Mouse (Mus musculus) spleen, postnatal 14 days (tissue): ENCODE data around the gene Itgb1bp2.

Experiments used
- DNase-seq, 2 experiments: peaks; one replicate each; pipeline ENCODE4 v3.0.0; 2021 to 2022; ENCODE audit warnings: low spot score in 2 of 2

Gene Itgb1bp2

DNA sequence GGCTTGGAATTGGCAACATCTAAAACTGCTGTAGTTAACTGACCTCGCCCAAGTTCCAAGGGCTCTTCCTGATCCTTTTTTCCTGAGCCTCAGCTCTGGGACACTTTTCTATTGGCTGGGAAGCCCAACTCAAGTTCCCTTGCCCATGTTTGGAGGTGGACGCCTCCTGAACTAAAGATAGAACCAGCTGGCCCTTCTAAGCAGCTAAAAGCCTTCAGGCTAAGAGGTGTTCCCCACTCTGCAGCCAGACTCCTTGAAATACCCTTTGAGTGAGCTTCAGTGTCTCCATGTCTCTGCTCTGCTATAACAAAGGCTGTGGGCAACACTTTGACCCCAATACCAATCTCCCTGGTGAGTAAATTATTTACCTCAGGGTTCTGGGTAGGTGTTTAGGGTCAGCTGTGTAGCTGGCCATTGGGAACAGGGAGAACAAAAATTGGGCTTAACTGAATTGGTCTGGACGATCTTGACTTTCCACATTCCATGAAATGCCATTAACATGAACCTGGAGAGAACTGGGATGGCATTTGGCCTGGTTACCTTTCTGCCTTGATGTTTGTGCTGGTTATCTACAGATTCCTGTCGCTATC is at the start of gene Itgb1bp2:
Gene Itgb1bp2 (plus strand): TSS at position 203 of the 590 bp plus-strand sequence.
- DNase-seq, result no peak

DNA sequence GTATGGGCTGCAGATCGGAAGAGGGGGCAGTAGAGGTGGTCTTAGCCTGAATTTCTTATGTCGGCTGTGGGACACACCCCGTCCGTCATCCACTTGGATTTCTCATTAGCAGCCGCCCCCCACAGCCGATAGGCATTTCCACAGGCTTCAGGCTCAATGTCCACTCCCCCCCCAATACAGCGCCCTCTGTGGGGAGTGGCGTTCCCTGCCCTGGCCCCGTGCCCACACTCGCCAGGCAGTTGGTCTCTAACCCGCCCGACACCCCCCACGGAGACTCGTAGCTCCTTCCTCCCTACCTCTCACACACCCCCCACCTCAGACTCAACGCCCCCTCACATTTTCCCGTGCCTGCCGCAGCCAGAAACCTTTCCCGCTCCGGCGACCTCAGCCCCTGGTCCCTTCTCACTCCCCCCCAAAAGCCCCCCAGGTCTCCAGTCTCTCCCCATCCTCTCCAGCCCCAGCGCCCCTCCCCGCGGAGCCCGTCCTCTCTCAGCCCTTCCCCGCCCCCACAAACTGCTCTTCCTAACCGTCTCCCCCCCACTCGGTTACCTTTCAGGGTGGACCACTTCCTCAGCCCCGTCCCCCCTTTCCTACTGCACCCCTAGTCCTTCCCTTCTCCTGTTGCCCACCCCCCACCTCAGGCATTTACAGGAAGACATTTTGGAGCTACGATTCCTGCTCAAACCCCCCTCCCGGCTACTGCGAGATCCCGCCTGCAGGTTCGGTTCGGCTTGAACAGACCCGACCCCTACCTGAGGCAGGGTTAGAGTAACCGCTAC is 29.8 kb upstream of the Itgb1bp2 start:
- peak; percentile 7 to 26 for DNase-seq

GRCm38 (mm10) chrX:101419725-101420699 is 28.9 kb upstream of the Itgb1bp2 start:
- peak; percentile 54 to 72 for DNase-seq

DNA sequence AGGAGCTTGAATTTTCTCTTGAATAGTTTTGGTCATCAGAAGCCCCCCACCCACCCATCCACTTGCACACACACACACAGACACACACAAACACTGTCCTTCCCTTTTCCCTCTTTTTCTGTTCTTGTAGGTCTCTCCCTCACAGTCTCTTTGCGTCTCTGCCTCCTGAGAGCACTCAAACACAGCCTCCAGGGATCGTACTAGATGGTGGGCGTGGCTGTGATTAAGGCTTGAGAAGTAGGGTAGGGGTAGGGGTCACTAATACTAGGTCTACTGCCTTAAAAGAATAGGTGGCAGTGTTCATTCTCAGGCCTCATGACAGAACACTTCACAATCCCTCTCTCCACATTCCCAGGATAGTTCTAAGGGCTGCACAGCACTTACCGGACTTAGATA is 28.2 kb upstream of the Itgb1bp2 start, which contains the start of gene Zmym3:
Gene Zmym3 (minus strand): TSS at position 150 of the 396 bp plus-strand sequence.
- DNase-seq, result no peak

DNA sequence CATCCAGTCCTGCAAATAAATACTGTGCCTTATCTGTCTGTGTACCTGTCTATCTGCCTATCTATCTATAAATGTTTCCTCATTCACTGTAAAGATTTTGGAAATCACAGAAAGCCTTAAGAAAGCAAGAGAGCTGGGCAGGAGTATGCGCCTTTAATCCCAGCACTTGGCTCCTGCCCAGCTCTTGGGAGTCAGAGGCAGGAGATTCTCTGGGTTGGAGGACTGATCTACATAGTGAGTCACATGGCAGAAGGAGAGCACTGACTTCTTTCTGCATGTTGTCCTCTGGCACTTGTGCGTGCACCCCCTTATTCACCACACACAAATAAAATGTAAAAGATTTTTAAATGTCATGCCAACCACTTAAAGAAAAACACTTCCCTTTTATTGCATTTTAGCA is 25.4 kb upstream of the Itgb1bp2 start:
- no peak for DNase-seq

DNA sequence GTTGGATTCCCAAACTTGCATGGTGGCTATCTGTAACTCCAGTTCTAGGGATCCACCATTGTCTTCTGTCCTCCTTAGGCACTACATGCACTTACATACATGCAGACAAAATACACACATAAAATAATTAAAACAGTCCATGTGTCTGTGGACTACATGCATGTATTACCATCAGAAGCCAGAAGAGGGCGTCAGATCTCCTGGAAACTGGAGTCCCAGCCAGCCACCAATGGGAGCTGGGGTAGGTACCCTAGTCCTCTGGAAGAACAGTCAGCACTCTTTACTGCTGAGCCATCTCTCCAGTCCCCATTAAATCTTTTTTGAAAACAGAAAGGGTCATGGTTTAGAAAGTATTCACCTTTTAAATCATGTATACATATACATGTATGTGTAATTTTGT is 21.1 kb upstream of the Itgb1bp2 start:
- peak in 1 of 2 experiments; percentile 16 for DNase-seq

- DNase-seq, result no peak
These were observed 20.1 kb upstream of the Itgb1bp2 start for GRCm38 (mm10) chrX:101428785-101429141.

GRCm38 (mm10) chrX:101429142-101429949 is 19.5 kb upstream of the Itgb1bp2 start, which contains the start of gene Nono:
Nono (plus strand) TSS chrX:101429318.
- DNase-seq, result peak; percentile 51 to 64

- DNase-seq, result no peak
These were observed 18.9 kb upstream of the Itgb1bp2 start for GRCm38 (mm10) chrX:101429976-101430375.

- no peak for DNase-seq
These were observed 2.3 kb downstream of the Itgb1bp2 start for GRCm38 (mm10) chrX:101451147-101451546.

DNA sequence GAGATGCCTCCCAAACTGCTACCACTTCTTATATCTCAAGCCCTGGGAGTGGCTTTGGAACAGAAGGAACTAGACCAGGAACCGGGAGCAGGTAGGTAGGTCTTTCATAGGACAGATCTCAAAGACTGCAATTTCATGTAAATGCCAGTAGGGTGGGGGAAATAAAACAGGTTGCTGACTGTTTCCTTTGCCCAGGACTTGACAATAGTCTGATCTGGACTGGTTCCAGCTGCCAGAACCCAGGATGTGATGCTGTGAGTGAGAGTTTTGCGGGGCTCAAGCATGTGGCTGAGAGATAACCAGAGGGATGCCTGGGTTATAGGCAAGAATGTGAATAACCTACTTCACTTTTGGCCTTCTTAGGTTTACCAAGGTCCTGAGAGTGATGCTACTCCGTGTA is 2.7 kb downstream of the Itgb1bp2 start:
- DNase-seq, result no peak

GRCm38 (mm10) chrX:101472202-101472601 is 23.3 kb downstream of the Itgb1bp2 start:
- no peak for DNase-seq

- no peak for DNase-seq
These were observed 32.9 kb downstream of the Itgb1bp2 start for GRCm38 (mm10) chrX:101481604-101482350.

DNA sequence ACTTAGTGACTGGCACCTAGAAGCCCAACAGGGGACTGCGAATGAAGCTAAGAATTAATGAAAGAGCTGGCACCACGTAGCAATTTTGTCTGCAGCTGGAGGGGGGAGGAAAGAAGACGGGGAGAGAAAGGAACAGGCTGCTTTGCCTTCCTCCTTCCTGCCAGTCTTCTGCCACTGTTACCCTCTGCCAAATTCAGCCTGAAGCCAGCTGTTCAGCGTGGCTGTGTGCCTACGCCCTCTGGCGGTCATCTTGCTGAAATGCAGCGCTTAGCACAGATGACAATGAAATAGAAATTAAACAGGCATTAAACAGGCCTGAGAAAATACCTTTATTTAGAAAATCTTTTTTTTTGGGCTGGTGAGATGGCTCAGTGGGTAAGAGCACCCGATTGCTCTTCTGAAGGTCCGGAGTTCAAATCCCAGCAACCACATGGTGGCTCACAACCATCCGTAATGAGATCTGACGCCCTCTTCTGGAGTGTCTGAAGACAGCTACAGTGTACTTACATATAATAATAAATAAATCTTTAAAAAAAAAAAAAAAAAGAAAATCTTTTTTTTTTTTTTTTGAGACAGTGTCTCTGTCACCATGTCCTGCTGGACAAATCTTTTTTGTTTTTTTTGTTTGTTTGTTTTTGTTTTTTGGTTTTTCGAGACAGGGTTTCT is 37.7 kb downstream of the Itgb1bp2 start:
- peak; percentile 1 to 7 for DNase-seq
